Comparison of ENCODE assay signal across 20 mouse cellular contexts in genomic region chr14:46145584-46145983, GRCm38 (mm10).
A peak's percentile ranks its signal among the peaks of the same experiment; 100 is the strongest.
DNase-seq lines count a peak whose midpoint lies in the region; ATAC-seq and TF ChIP-seq lines count a peak whose summit lies in the region.
"Had no signal": no experiment of that assay in that cellular context is flagged by ENCODE, and none has a peak within 500 bp of the region (broad histone marks: within the 10 kb centered on the region; RNA-seq: fewer than 3 reads in every experiment).

No protein-coding gene starts in this region.

- no peak overlapping the region for H3K9ac ChIP-seq in limb, embryonic 14.5 days (ENCODE audit: low read depth, low read length, severe bottlenecking)
- no peak overlapping the region for H3K9ac ChIP-seq in hindbrain, embryonic 16.5 days (ENCODE audit: low read depth, low read length)
- H3K9ac ChIP-seq: kidney, embryonic 15.5 days; limb, embryonic 15.5 days; liver, embryonic 15.5 days had no signal

- 0 out of 2 replicates have a peak, but pooled peaks have one; percentile 29 for ATAC-seq in frontal cortex, adult (ENCODE audit: low TSS enrichment)
- ATAC-seq in limb, embryonic 14.5 days (ENCODE audit: low FRiP score, low read depth), result no peak
- ATAC-seq in hindbrain, embryonic 16.5 days, result peak; percentile 50; the same call in 1 of the 2 replicates
- ATAC-seq: intestine, postnatal 0 days; midbrain, embryonic 16.5 days had no signal

- no peaks in the 10 kb centered on the region for H3K27me3 ChIP-seq in limb, embryonic 14.5 days (ENCODE audit: control insufficient read depth, insufficient read depth, low read length)
- H3K27me3 ChIP-seq in limb, embryonic 10.5 days (ENCODE audit: low read depth, poor library complexity, severe bottlenecking), result peaks cover 4% of the 10 kb centered on the region; the same call in 1 of the 2 replicates
- H3K27me3 ChIP-seq in hindbrain, embryonic 16.5 days (replicated peaks; ENCODE audit: control insufficient read depth, insufficient read depth, low read length), result no peaks in the 10 kb centered on the region
- H3K27me3 ChIP-seq: kidney, embryonic 15.5 days; limb, embryonic 15.5 days; liver, embryonic 15.5 days had no signal

- 47% methylated on average over 7 of the region's 7 CpGs for WGBS in limb, embryonic 14.5 days
- WGBS in limb, embryonic 10.5 days, result 66% methylated on average over 7 of the region's 7 CpGs
- WGBS in hindbrain, embryonic 16.5 days, result 27% methylated on average over 7 of the region's 7 CpGs

- H3K4me2 ChIP-seq in limb, embryonic 14.5 days (replicated peaks; ENCODE audit: low read depth, low read length, severe bottlenecking), result no peak overlapping the region
- H3K4me2 ChIP-seq in hindbrain, embryonic 16.5 days (ENCODE audit: low read length), result peak overlapping the region; percentile 14; the same call in 1 of the 2 replicates
- H3K4me2 ChIP-seq: kidney, embryonic 15.5 days; limb, embryonic 15.5 days; liver, embryonic 15.5 days had no signal

- H3K4me3 ChIP-seq in limb, embryonic 14.5 days (replicated peaks; ENCODE audit: low read length), result no peak overlapping the region
- H3K4me3 ChIP-seq in limb, embryonic 10.5 days, result no peak overlapping the region
- no peak overlapping the region for H3K4me3 ChIP-seq in hindbrain, embryonic 16.5 days (ENCODE audit: low read length)
- H3K4me3 ChIP-seq: erythroblast, embryonic 14.5 days; kidney, embryonic 15.5 days; limb, embryonic 15.5 days; liver, embryonic 15.5 days had no signal

- H3K36me3 ChIP-seq in limb, embryonic 14.5 days (ENCODE audit: control insufficient read depth, insufficient read depth, low read length), result no peaks in the 10 kb centered on the region
- no peaks in the 10 kb centered on the region for H3K36me3 ChIP-seq in limb, embryonic 10.5 days
- no peaks in the 10 kb centered on the region for H3K36me3 ChIP-seq in hindbrain, embryonic 16.5 days (ENCODE audit: control insufficient read depth, insufficient read depth, low read length)
- H3K36me3 ChIP-seq: kidney, embryonic 15.5 days; limb, embryonic 15.5 days; liver, embryonic 15.5 days had no signal

- H3K4me1 ChIP-seq in limb, embryonic 14.5 days (ENCODE audit: control insufficient read depth, insufficient read depth, low read length), result peaks cover 7% of the 10 kb centered on the region; the same call in 1 of the 2 replicates
- peaks cover 18% of the 10 kb centered on the region for H3K4me1 ChIP-seq in limb, embryonic 10.5 days
- H3K4me1 ChIP-seq in hindbrain, embryonic 16.5 days (ENCODE audit: control insufficient read depth, insufficient read depth, low read depth, low read length), result no peaks in the 10 kb centered on the region
- H3K4me1 ChIP-seq: liver, embryonic 15.5 days had no signal

- no peak for DNase-seq in frontal cortex, postnatal 25 days (ENCODE audit: low spot score in 2 of 2)
- DNase-seq in limb, embryonic 14.5 days (ENCODE audit: low spot score), result peak; percentile 17
- DNase-seq in limb, embryonic 10.5 days (ENCODE audit: low spot score), result no peak
- DNase-seq in brain, adult 2 months (ENCODE audit: low read depth, low spot score), result peak; percentile 32
- no peak for DNase-seq in cerebellum, postnatal 36 days
- DNase-seq in left cerebral cortex, postnatal 14 days (ENCODE audit: low spot score in 2 of 2), result no peak
- DNase-seq: B cell, adult 2 months; cerebellum, adult 9-10 months; gastrocnemius, postnatal 36 days; right cerebral cortex, adult 18-20 months; thymus, postnatal 25 days had no signal

- TF ChIP-seq POLR2A in limb, embryonic 14.5 days (IDR thresholded peaks at IDR 0.05; ENCODE audit: borderline replicate concordance, extremely low read depth, insufficient read depth, insufficient read length), result no peak

- intact Hi-C loops in left cerebral cortex, postnatal 14 days (cut with DNase I), result no loop called here

- H3K9me3 ChIP-seq in limb, embryonic 14.5 days (ENCODE audit: control insufficient read depth, low read length), result no peaks in the 10 kb centered on the region
- H3K9me3 ChIP-seq in limb, embryonic 10.5 days (replicated peaks), result no peaks in the 10 kb centered on the region
- H3K9me3 ChIP-seq in hindbrain, embryonic 16.5 days (ENCODE audit: control insufficient read depth, low read length), result no peaks in the 10 kb centered on the region
- H3K9me3 ChIP-seq: kidney, embryonic 15.5 days; limb, embryonic 15.5 days; liver, embryonic 15.5 days had no signal

- H3K27ac ChIP-seq in limb, embryonic 14.5 days (replicated peaks; ENCODE audit: low read depth, low read length), result no peak overlapping the region
- no peak overlapping the region for H3K27ac ChIP-seq in limb, embryonic 10.5 days
- no peak overlapping the region for H3K27ac ChIP-seq in hindbrain, embryonic 16.5 days (ENCODE audit: low read depth, low read length)
- H3K27ac ChIP-seq: kidney, embryonic 15.5 days; limb, embryonic 15.5 days; liver, embryonic 15.5 days; macrophage had no signal

Comparison
In these comparisons a context has a peak if more than half of its experiments do, and no peak if none do; other contexts are left out.
1. DNase-seq: peak in limb, embryonic 14.5 days (single experiment) and brain, adult 2 months (single experiment); none in frontal cortex, postnatal 25 days (0 of 2), limb, embryonic 10.5 days (single experiment), cerebellum, postnatal 36 days (0 of 2) and left cerebral cortex, postnatal 14 days (0 of 2).